ENCODE assay signal across 8 mouse cellular contexts in genomic region chr8:84945235-84945632, GRCm38 (mm10). TPM values are rescaled to one million over a fixed set of nuclear protein-coding genes. Genes with fewer than 3 reads are reported as not detected.
DNase-seq lines count a peak whose midpoint lies in the region; ATAC-seq and TF ChIP-seq lines count a peak whose summit lies in the region.

No protein-coding gene starts in this region.

- no peak for TF ChIP-seq POLR2A in limb, embryonic 14.5 days (IDR thresholded peaks at IDR 0.05; ENCODE audit: borderline replicate concordance, extremely low read depth, insufficient read depth, insufficient read length)

- H3K4me1 ChIP-seq in heart, embryonic 13.5 days: peaks cover 19% of the 10 kb centered on the region
- H3K4me1 ChIP-seq in hindbrain, embryonic 10.5 days (replicated peaks): peaks cover 32% of the 10 kb centered on the region
- peaks cover 6% of the 10 kb centered on the region; the same call in 1 of the 2 replicates for H3K4me1 ChIP-seq in limb, embryonic 14.5 days (ENCODE audit: control insufficient read depth, insufficient read depth, low read length)
- 0 out of 2 replicates have a peak, but pooled peaks cover 6% of the 10 kb centered on the region for H3K4me1 ChIP-seq in stomach, embryonic 14.5 days (ENCODE audit: control insufficient read depth, insufficient read depth, low read length)

- H3K36me3 ChIP-seq in heart, embryonic 13.5 days: no peaks in the 10 kb centered on the region
- H3K36me3 ChIP-seq in hindbrain, embryonic 10.5 days: no peaks in the 10 kb centered on the region
- H3K36me3 ChIP-seq in limb, embryonic 14.5 days (ENCODE audit: control insufficient read depth, insufficient read depth, low read length): no peaks in the 10 kb centered on the region
- H3K36me3 ChIP-seq in stomach, embryonic 14.5 days (ENCODE audit: control insufficient read depth, insufficient read depth, low read length): no peaks in the 10 kb centered on the region

- H3K9ac ChIP-seq in heart, embryonic 13.5 days: no peak overlapping the region
- no peak overlapping the region for H3K9ac ChIP-seq in limb, embryonic 14.5 days (ENCODE audit: low read depth, low read length, severe bottlenecking)
- H3K9ac ChIP-seq in stomach, embryonic 14.5 days (replicated peaks; ENCODE audit: low read depth, low read length): no peak overlapping the region

- no peak overlapping the region for H3K27ac ChIP-seq in heart, embryonic 13.5 days (replicated peaks)
- no peak overlapping the region for H3K27ac ChIP-seq in hindbrain, embryonic 10.5 days
- H3K27ac ChIP-seq in limb, embryonic 14.5 days (replicated peaks; ENCODE audit: low read depth, low read length): no peak overlapping the region
- no peak overlapping the region for H3K27ac ChIP-seq in stomach, embryonic 14.5 days (ENCODE audit: low read length)

- peak overlapping the region; percentile 76 for H3K4me2 ChIP-seq in heart, embryonic 13.5 days
- 0 out of 2 replicates have a peak overlapping the region, but pooled peaks have one; percentile 69 for H3K4me2 ChIP-seq in limb, embryonic 14.5 days (replicated peaks; ENCODE audit: low read depth, low read length, severe bottlenecking)
- H3K4me2 ChIP-seq in stomach, embryonic 14.5 days (replicated peaks; ENCODE audit: low read depth, low read length): peak overlapping the region; percentile 64; the same call in 1 of the 2 replicates

- no peak for ATAC-seq in heart, embryonic 13.5 days (ENCODE audit: extremely low read depth, insufficient number of reproducible peaks, low FRiP score, low TSS enrichment)
- no peak for ATAC-seq in limb, embryonic 14.5 days (ENCODE audit: low FRiP score, low read depth)
- ATAC-seq in stomach, embryonic 14.5 days (ENCODE audit: insufficient number of reproducible peaks, insufficient read depth, low FRiP score, low read depth): no peak

- H3K9me3 ChIP-seq in heart, embryonic 13.5 days: no peaks in the 10 kb centered on the region
- H3K9me3 ChIP-seq in hindbrain, embryonic 10.5 days: no peaks in the 10 kb centered on the region
- H3K9me3 ChIP-seq in limb, embryonic 14.5 days (ENCODE audit: control insufficient read depth, low read length): no peaks in the 10 kb centered on the region
- H3K9me3 ChIP-seq in stomach, embryonic 14.5 days (ENCODE audit: control insufficient read depth, low read depth, low read length): no peaks in the 10 kb centered on the region

- 10% methylated on average over 11 of the region's 11 CpGs for WGBS in heart, embryonic 13.5 days
- WGBS in hindbrain, embryonic 10.5 days: 4% methylated on average over 11 of the region's 11 CpGs
- WGBS in limb, embryonic 14.5 days: 10% methylated on average over 11 of the region's 11 CpGs
- 9% methylated on average over 11 of the region's 11 CpGs for WGBS in stomach, embryonic 14.5 days

- H3K27me3 ChIP-seq in heart, embryonic 13.5 days (replicated peaks): peaks cover 93% of the 10 kb centered on the region
- H3K27me3 ChIP-seq in hindbrain, embryonic 10.5 days (ENCODE audit: insufficient read depth, poor library complexity, severe bottlenecking): peaks cover 83% of the 10 kb centered on the region
- peaks cover 48% of the 10 kb centered on the region for H3K27me3 ChIP-seq in limb, embryonic 14.5 days (ENCODE audit: control insufficient read depth, insufficient read depth, low read length)
- peaks cover 30% of the 10 kb centered on the region for H3K27me3 ChIP-seq in stomach, embryonic 14.5 days (ENCODE audit: control insufficient read depth, insufficient read depth, low read length)

- peak overlapping the region; percentile 51 for H3K4me3 ChIP-seq in heart, embryonic 13.5 days
- H3K4me3 ChIP-seq in hindbrain, embryonic 10.5 days: peak overlapping the region; percentile 73
- H3K4me3 ChIP-seq in limb, embryonic 14.5 days (replicated peaks; ENCODE audit: low read length): no peak overlapping the region; the same call in 1 of the 2 replicates
- no peak overlapping the region for H3K4me3 ChIP-seq in stomach, embryonic 14.5 days (ENCODE audit: low read depth, low read length)

- no peak for DNase-seq in heart, adult 8-10 months (ENCODE audit: low spot score)
- DNase-seq in cerebellum, adult 8-10 months: peak; percentile 47
- no peak for DNase-seq in hindbrain, embryonic 10.5 days (ENCODE audit: low spot score)
- no peak for DNase-seq in limb, embryonic 14.5 days (ENCODE audit: low spot score)
- DNase-seq in ovary, adult 18-20 months (ENCODE audit: low spot score): no peak
- no peak for DNase-seq in heart, adult 11 months

RNA-seq across cellular contexts. Expression of gene Rtbdn, which starts 1.6 kb away (rescaled TPM):
- polyA plus RNA-seq in heart, embryonic 13.5 days (2015; fragmentation: Nextera tagmentation; extraction: Ambion mirVana): 0.17 and 0.32 TPM in 2 replicates
- total RNA-seq in heart, adult 8-10 months (2022): not detected
- polyA plus RNA-seq in hindbrain, embryonic 10.5 days (2016; fragmentation: Nextera tagmentation; extraction: Ambion mirVana): 0.55 and 0.88 TPM in 2 replicates
- polyA plus RNA-seq in limb, embryonic 14.5 days (2012; rRNA removed): not detected in 2 replicates
- not detected in 2 replicates for polyA plus RNA-seq in limb, embryonic 14.5 days (2014; fragmentation: Nextera tagmentation; extraction: Ambion mirVana)
- polyA plus RNA-seq in stomach, embryonic 14.5 days (2014; fragmentation: Nextera tagmentation; extraction: Ambion mirVana): 0.20 TPM in 1 of 2 replicates, not detected in the other

RNA-seq across cellular contexts. Expression of gene Mast1, which starts 8.1 kb away (rescaled TPM):
- 0.11 and 0.19 TPM in 2 replicates for polyA plus RNA-seq in heart, embryonic 13.5 days (2015; fragmentation: Nextera tagmentation; extraction: Ambion mirVana)
- total RNA-seq in heart, adult 8-10 months (2022): under 1 TPM; 0.06 to 0.19 (median 0.13) TPM
- 5.0 and 12.7 TPM in 2 replicates for polyA plus RNA-seq in hindbrain, embryonic 10.5 days (2016; fragmentation: Nextera tagmentation; extraction: Ambion mirVana)
- 0.36 and 0.50 TPM in 2 replicates for polyA plus RNA-seq in limb, embryonic 14.5 days (2012; rRNA removed)
- polyA plus RNA-seq in limb, embryonic 14.5 days (2014; fragmentation: Nextera tagmentation; extraction: Ambion mirVana): 0.15 and 0.32 TPM in 2 replicates
- 2.2 and 3.2 TPM in 2 replicates for polyA plus RNA-seq in stomach, embryonic 14.5 days (2014; fragmentation: Nextera tagmentation; extraction: Ambion mirVana)

RNA-seq across cellular contexts. Expression of gene Gm49661, which starts 24.0 kb away (rescaled TPM):
- not detected in 2 replicates for polyA plus RNA-seq in heart, embryonic 13.5 days (2015; fragmentation: Nextera tagmentation; extraction: Ambion mirVana)
- 1 to 10 TPM in 2 of 4 experiments, not detected in 2; 2.4 to 5.9 TPM for total RNA-seq in heart, adult 8-10 months (2022)
- not detected in 2 replicates for polyA plus RNA-seq in hindbrain, embryonic 10.5 days (2016; fragmentation: Nextera tagmentation; extraction: Ambion mirVana)
- polyA plus RNA-seq in limb, embryonic 14.5 days (2012; rRNA removed): 2.0 TPM in 1 of 2 replicates, not detected in the other
- polyA plus RNA-seq in limb, embryonic 14.5 days (2014; fragmentation: Nextera tagmentation; extraction: Ambion mirVana): not detected in 2 replicates
- polyA plus RNA-seq in stomach, embryonic 14.5 days (2014; fragmentation: Nextera tagmentation; extraction: Ambion mirVana): not detected in 2 replicates

RNA-seq across cellular contexts. Expression of gene Prdx2, which starts 24.2 kb away (rescaled TPM):
- 733 and 747 TPM in 2 replicates for polyA plus RNA-seq in heart, embryonic 13.5 days (2015; fragmentation: Nextera tagmentation; extraction: Ambion mirVana)
- total RNA-seq in heart, adult 8-10 months (2022): 100 to 1,000 TPM; 644 to 711 (median 676) TPM
- polyA plus RNA-seq in hindbrain, embryonic 10.5 days (2016; fragmentation: Nextera tagmentation; extraction: Ambion mirVana): 1,241 and 1,456 TPM in 2 replicates
- 387 and 405 TPM in 2 replicates for polyA plus RNA-seq in limb, embryonic 14.5 days (2012; rRNA removed)
- polyA plus RNA-seq in limb, embryonic 14.5 days (2014; fragmentation: Nextera tagmentation; extraction: Ambion mirVana): 839 and 877 TPM in 2 replicates
- 799 and 888 TPM in 2 replicates for polyA plus RNA-seq in stomach, embryonic 14.5 days (2014; fragmentation: Nextera tagmentation; extraction: Ambion mirVana)

RNA-seq across cellular contexts. Expression of gene Rnaseh2a, which starts 24.3 kb away (rescaled TPM):
- polyA plus RNA-seq in heart, embryonic 13.5 days (2015; fragmentation: Nextera tagmentation; extraction: Ambion mirVana): 82.8 and 83.4 TPM in 2 replicates
- total RNA-seq in heart, adult 8-10 months (2022): 10 to 100 TPM; 41.9 to 61.3 (median 55.0) TPM
- polyA plus RNA-seq in hindbrain, embryonic 10.5 days (2016; fragmentation: Nextera tagmentation; extraction: Ambion mirVana): 137 and 146 TPM in 2 replicates
- polyA plus RNA-seq in limb, embryonic 14.5 days (2012; rRNA removed): 58.6 and 60.8 TPM in 2 replicates
- polyA plus RNA-seq in limb, embryonic 14.5 days (2014; fragmentation: Nextera tagmentation; extraction: Ambion mirVana): 87.6 and 90.8 TPM in 2 replicates
- 114 and 125 TPM in 2 replicates for polyA plus RNA-seq in stomach, embryonic 14.5 days (2014; fragmentation: Nextera tagmentation; extraction: Ambion mirVana)

Comparison
In these comparisons a context has a peak if more than half of its experiments do, and no peak if none do; other contexts are left out.
1. H3K4me3 ChIP-seq: peak in heart, embryonic 13.5 days (single experiment) and hindbrain, embryonic 10.5 days (single experiment); none in limb, embryonic 14.5 days (single experiment) and stomach, embryonic 14.5 days (single experiment).
2. Peak in every context shown above with its lines, with median percentiles within 50 percentile points of each other: H3K4me2 ChIP-seq.